Mouse (Mus musculus): ENCODE results near the gene Chp2. TPM values are rescaled to one million over a fixed set of nuclear protein-coding genes. Genes with fewer than 3 reads are reported as not detected.
"Not testable (repeated sequence)": the region's sequence is repeated elsewhere in the genome, so short reads cannot be mapped to it uniquely, and the experiment has no call there.

Gene Chp2
- polyA plus RNA-seq, 1 experiment from 2014 or later, result 1.7 TPM

GRCm38 (mm10) chr7:122206121-122206520 is 13.2 kb upstream of the Chp2 start:
- no peaks in the 10 kb centered on the region for H3K27me3 ChIP-seq
- no peak for ATAC-seq (ENCODE audit: borderline replicate concordance, extremely low read depth, low FRiP score, low TSS enrichment)
- H3K4me2 ChIP-seq, result no peak overlapping the region
- no peak overlapping the region for H3K27ac ChIP-seq
- 85% methylated on average over 2 of the region's 2 CpGs for WGBS
- H3K4me3 ChIP-seq, result no peak overlapping the region
- H3K36me3 ChIP-seq, result no peaks in the 10 kb centered on the region
- H3K9ac ChIP-seq, result no peak overlapping the region
- H3K9me3 ChIP-seq, result no peaks in the 10 kb centered on the region
- H3K4me1 ChIP-seq, result no peaks in the 10 kb centered on the region

GRCm38 (mm10) chr7:122208276-122209021 is 10.8 kb upstream of the Chp2 start:
- Histone ChIP-seq H3K36me3 (no peaks in the 10 kb centered on the region), H3K4me1 (no peaks in the 10 kb centered on the region), H3K27me3 (no peaks in the 10 kb centered on the region), H3K27ac (no peak overlapping the region), H3K9ac (no peak overlapping the region), H3K9me3 (no peaks in the 10 kb centered on the region), H3K4me2 (no peak overlapping the region), H3K4me3 (no peak overlapping the region)
- 24% methylated on average over 7 of the region's 7 CpGs for WGBS
- peak; percentile 55; the same call in 1 of the 2 replicates for ATAC-seq (ENCODE audit: borderline replicate concordance, extremely low read depth, low FRiP score, low TSS enrichment)

- Histone ChIP-seq H3K4me2 (no peak overlapping the region), H3K36me3 (no peaks in the 10 kb centered on the region), H3K4me1 (no peaks in the 10 kb centered on the region), H3K9ac (no peak overlapping the region), H3K27ac (no peak overlapping the region), H3K4me3 (no peak overlapping the region), H3K27me3 (no peaks in the 10 kb centered on the region), H3K9me3 (no peaks in the 10 kb centered on the region)
- no peak for ATAC-seq (ENCODE audit: borderline replicate concordance, extremely low read depth, low FRiP score, low TSS enrichment)
- WGBS, result 66% methylated on average over 7 of the region's 7 CpGs
Measured at GRCm38 (mm10) chr7:122226020-122226742, 6.9 kb downstream of the Chp2 start.

GRCm38 (mm10) chr7:122226744-122227143 is 7.4 kb downstream of the Chp2 start:
- no peaks in the 10 kb centered on the region for H3K27me3 ChIP-seq
- WGBS, result 72% methylated on average over 4 of the region's 4 CpGs
- H3K9ac ChIP-seq, result no peak overlapping the region
- H3K9me3 ChIP-seq, result no peaks in the 10 kb centered on the region
- H3K36me3 ChIP-seq, result no peaks in the 10 kb centered on the region
- no peak for ATAC-seq (ENCODE audit: borderline replicate concordance, extremely low read depth, low FRiP score, low TSS enrichment)
- no peak overlapping the region for H3K4me2 ChIP-seq
- H3K27ac ChIP-seq, result no peak overlapping the region
- no peaks in the 10 kb centered on the region for H3K4me1 ChIP-seq
- no peak overlapping the region for H3K4me3 ChIP-seq

GRCm38 (mm10) chr7:122229306-122229705 is 10.0 kb downstream of the Chp2 start:
- Histone ChIP-seq H3K27ac (no peak overlapping the region), H3K9ac (no peak overlapping the region), H3K9me3 (no peaks in the 10 kb centered on the region), H3K4me3 (no peak overlapping the region), H3K4me2 (no peak overlapping the region), H3K27me3 (no peaks in the 10 kb centered on the region), H3K36me3 (no peaks in the 10 kb centered on the region), H3K4me1 (no peaks in the 10 kb centered on the region)
- ATAC-seq (ENCODE audit: borderline replicate concordance, extremely low read depth, low FRiP score, low TSS enrichment), result no peak
- WGBS, result 51% methylated on average over 3 of the region's 3 CpGs

GRCm38 (mm10) chr7:122229916-122230315 is 10.6 kb downstream of the Chp2 start:
- Histone ChIP-seq H3K27me3 (no peaks in the 10 kb centered on the region), H3K9me3 (no peaks in the 10 kb centered on the region), H3K9ac (no peak overlapping the region), H3K4me1 (no peaks in the 10 kb centered on the region), H3K4me2 (no peak overlapping the region), H3K4me3 (no peak overlapping the region), H3K27ac (no peak overlapping the region), H3K36me3 (no peaks in the 10 kb centered on the region)
- 64% methylated on average over 4 of the region's 4 CpGs for WGBS
- no peak for ATAC-seq (ENCODE audit: borderline replicate concordance, extremely low read depth, low FRiP score, low TSS enrichment)

GRCm38 (mm10) chr7:122230866-122231265 is 11.6 kb downstream of the Chp2 start:
- Histone ChIP-seq H3K9ac (no peak overlapping the region), H3K9me3 (no peaks in the 10 kb centered on the region), H3K4me2 (no peak overlapping the region), H3K4me1 (no peaks in the 10 kb centered on the region), H3K36me3 (no peaks in the 10 kb centered on the region), H3K27ac (no peak overlapping the region), H3K4me3 (no peak overlapping the region), H3K27me3 (no peaks in the 10 kb centered on the region)
- no peak for ATAC-seq (ENCODE audit: borderline replicate concordance, extremely low read depth, low FRiP score, low TSS enrichment)
- 58% methylated on average over 4 of the region's 4 CpGs for WGBS

GRCm38 (mm10) chr7:122238939-122239338 is 19.6 kb downstream of the Chp2 start:
- WGBS, result 80% methylated on average over 2 of the region's 2 CpGs
- Histone ChIP-seq H3K4me2 (no peak overlapping the region), H3K27ac (no peak overlapping the region), H3K27me3 (no peaks in the 10 kb centered on the region), H3K9ac (no peak overlapping the region), H3K9me3 (no peaks in the 10 kb centered on the region), H3K4me3 (no peak overlapping the region), H3K4me1 (no peaks in the 10 kb centered on the region), H3K36me3 (no peaks in the 10 kb centered on the region)
- no peak for ATAC-seq (ENCODE audit: borderline replicate concordance, extremely low read depth, low FRiP score, low TSS enrichment)

GRCm38 (mm10) chr7:122240413-122241119 is 21.3 kb downstream of the Chp2 start:
- H3K9me3 ChIP-seq, result no peaks in the 10 kb centered on the region
- H3K4me3 ChIP-seq, result no peak overlapping the region
- no peaks in the 10 kb centered on the region for H3K36me3 ChIP-seq
- H3K27me3 ChIP-seq, result no peaks in the 10 kb centered on the region
- H3K27ac ChIP-seq, result no peak overlapping the region
- 58% methylated on average over 6 of the region's 6 CpGs for WGBS
- no peak overlapping the region for H3K9ac ChIP-seq
- H3K4me2 ChIP-seq, result no peak overlapping the region
- no peaks in the 10 kb centered on the region for H3K4me1 ChIP-seq
- no peak for ATAC-seq (ENCODE audit: borderline replicate concordance, extremely low read depth, low FRiP score, low TSS enrichment)

- WGBS, result 32% methylated on average over 1 of the region's 1 CpGs
- no peaks in the 10 kb centered on the region for H3K36me3 ChIP-seq
- no peak for ATAC-seq (ENCODE audit: borderline replicate concordance, extremely low read depth, low FRiP score, low TSS enrichment)
Measured at GRCm38 (mm10) chr7:122242260-122242659, 23.0 kb downstream of the Chp2 start.

GRCm38 (mm10) chr7:122242744-122243143 is 23.4 kb downstream of the Chp2 start:
- not testable (repeated sequence) for H3K36me3 ChIP-seq; H3K27me3 ChIP-seq; H3K4me2 ChIP-seq; H3K9me3 ChIP-seq; ATAC-seq (ENCODE audit: borderline replicate concordance, extremely low read depth, low FRiP score, low TSS enrichment); H3K4me3 ChIP-seq; H3K4me1 ChIP-seq; H3K27ac ChIP-seq; H3K9ac ChIP-seq

More at GRCm38 (mm10) chr7:122242260-122242659, 23.0 kb downstream of the Chp2 start:
- Histone ChIP-seq H3K4me2 (no peak overlapping the region), H3K27me3 (no peaks in the 10 kb centered on the region), H3K9ac (no peak overlapping the region), H3K4me3 (no peak overlapping the region), H3K27ac (no peak overlapping the region), H3K4me1 (no peaks in the 10 kb centered on the region), H3K9me3 (no peaks in the 10 kb centered on the region)

GRCm38 (mm10) chr7:122244166-122244565 is 24.9 kb downstream of the Chp2 start:
- H3K9ac ChIP-seq, result no peak overlapping the region
- H3K9me3 ChIP-seq, result no peaks in the 10 kb centered on the region

More at GRCm38 (mm10) chr7:122244166-122244565, 24.9 kb downstream of the Chp2 start:
- Histone ChIP-seq H3K4me3 (no peak overlapping the region), H3K27ac (no peak overlapping the region), H3K4me2 (no peak overlapping the region), H3K27me3 (no peaks in the 10 kb centered on the region), H3K36me3 (no peaks in the 10 kb centered on the region), H3K4me1 (no peaks in the 10 kb centered on the region)
- ATAC-seq (ENCODE audit: borderline replicate concordance, extremely low read depth, low FRiP score, low TSS enrichment), result no peak
- WGBS, result 58% methylated on average over 7 of the region's 7 CpGs

All from lung, embryonic 15.5 days (tissue).